Mouse (Mus musculus) adrenal gland, postnatal 4 days (tissue): ENCODE measurements at regions not wholly inside any gene's neighbourhood (a gene's known extent, or its start where the extent isn't known, plus 50 kb on each side); places are given as distances from the start of the nearest gene placed in this dataset.

Source experiments
- DNase-seq, 2 experiments: peaks; one replicate each; pipeline ENCODE4 v3.0.0; 2021 to 2022; ENCODE audit warnings: low spot score in 2 of 2, mixed read lengths in 2 of 2

GRCm38 (mm10) chr1:168007456-168007855 is 318.4 kb downstream of the Lmx1a start:
- DNase-seq: no peak

- no peak for DNase-seq
Measured at GRCm38 (mm10) chr1:168008216-168008615, 319.2 kb downstream of the Lmx1a start.

GRCm38 (mm10) chr1:168010416-168010815 is 321.4 kb downstream of the Lmx1a start:
- DNase-seq: no peak

GRCm38 (mm10) chr1:168012069-168012468 is 323.0 kb downstream of the Lmx1a start:
- no peak for DNase-seq

GRCm38 (mm10) chr1:168012611-168013010 is 323.6 kb downstream of the Lmx1a start:
- no peak for DNase-seq

- no peak for DNase-seq
Measured at GRCm38 (mm10) chr1:168016375-168016890, 327.4 kb downstream of the Lmx1a start.

GRCm38 (mm10) chr1:168026481-168026880 is 337.4 kb downstream of the Lmx1a start:
- no peak for DNase-seq

- no peak for DNase-seq
Measured at GRCm38 (mm10) chr1:168044765-168045164, 355.7 kb downstream of the Lmx1a start.

- no peak for DNase-seq
Measured at GRCm38 (mm10) chr1:168046347-168046746, 357.3 kb downstream of the Lmx1a start.

GRCm38 (mm10) chr1:168046749-168047148 is 357.7 kb downstream of the Lmx1a start:
- no peak for DNase-seq

- no peak for DNase-seq
Measured at GRCm38 (mm10) chr1:168049965-168050364, 360.9 kb downstream of the Lmx1a start.

GRCm38 (mm10) chr1:168056479-168056878 is 367.4 kb downstream of the Lmx1a start:
- DNase-seq: no peak

GRCm38 (mm10) chr1:168057479-168057878 is 368.4 kb downstream of the Lmx1a start:
- DNase-seq: no peak

GRCm38 (mm10) chr1:168058769-168059168 is 369.7 kb downstream of the Lmx1a start:
- DNase-seq: no peak

GRCm38 (mm10) chr1:168064065-168064664 is 367.9 kb downstream of the Pbx1 start:
- DNase-seq: no peak

GRCm38 (mm10) chr1:168065598-168066041 is 366.4 kb downstream of the Pbx1 start:
- DNase-seq: no peak

- DNase-seq: no peak
Measured at GRCm38 (mm10) chr1:168066810-168067209, 365.3 kb downstream of the Pbx1 start.

GRCm38 (mm10) chr1:168068003-168068919 is 363.8 kb downstream of the Pbx1 start:
- no peak for DNase-seq

- no peak for DNase-seq
Measured at GRCm38 (mm10) chr1:168068920-168069590, 363.0 kb downstream of the Pbx1 start.
